Mouse (Mus musculus) natural killer cell, adult 2 months (primary cell): Measurements from ENCODE around the gene Ch25h.

Experiments
- DNase-seq, 2 experiments: peaks; one replicate each; pipeline ENCODE4 v3.0.0; 2022; ENCODE audit warnings: low spot score in 2 of 2

Gene Ch25h

DNA sequence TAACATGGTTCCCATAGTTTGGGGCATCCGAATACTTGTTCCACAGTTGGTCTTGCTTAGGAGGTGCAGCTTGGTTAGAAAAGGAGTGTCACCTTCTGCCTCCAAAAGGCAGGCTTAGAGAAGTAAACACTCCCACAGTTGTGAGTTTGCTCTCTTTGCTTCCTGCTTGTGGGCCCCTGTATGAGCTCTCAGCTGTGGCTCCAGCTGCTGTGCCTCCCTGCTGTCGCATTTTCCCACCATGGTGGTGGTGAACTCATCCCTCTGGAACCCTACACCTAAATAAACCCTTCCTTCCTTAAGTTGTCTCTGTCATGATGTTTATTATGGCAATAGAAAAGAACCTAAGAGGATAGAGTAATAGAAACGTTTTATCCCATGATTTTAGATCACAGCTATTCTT is 6.2 kb downstream of the Ch25h start:
- DNase-seq = no peak

DNA sequence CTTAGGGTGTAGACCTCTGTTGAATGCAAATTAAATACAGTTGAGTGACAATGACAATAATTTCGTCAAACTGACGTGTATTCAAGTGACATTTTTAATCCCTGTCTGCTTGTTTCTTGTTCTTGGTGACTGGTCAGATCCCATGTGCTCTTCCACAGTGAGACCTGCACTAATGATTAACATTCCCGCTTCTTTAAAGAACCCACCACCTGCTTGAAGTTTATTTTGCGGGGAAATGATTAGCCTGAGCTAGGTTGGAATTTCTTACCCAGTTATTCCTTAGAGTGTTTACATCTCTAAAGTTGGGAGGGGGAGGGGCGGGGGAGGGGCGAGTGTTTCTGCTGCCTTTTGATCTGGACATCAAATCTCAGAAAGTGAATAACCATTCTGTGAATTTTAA is 6.7 kb downstream of the Ch25h start:
- DNase-seq = no peak

- no peak for DNase-seq
Measured at GRCm38 (mm10) chr19:34464453-34464852, 10.5 kb downstream of the Ch25h start.

DNA sequence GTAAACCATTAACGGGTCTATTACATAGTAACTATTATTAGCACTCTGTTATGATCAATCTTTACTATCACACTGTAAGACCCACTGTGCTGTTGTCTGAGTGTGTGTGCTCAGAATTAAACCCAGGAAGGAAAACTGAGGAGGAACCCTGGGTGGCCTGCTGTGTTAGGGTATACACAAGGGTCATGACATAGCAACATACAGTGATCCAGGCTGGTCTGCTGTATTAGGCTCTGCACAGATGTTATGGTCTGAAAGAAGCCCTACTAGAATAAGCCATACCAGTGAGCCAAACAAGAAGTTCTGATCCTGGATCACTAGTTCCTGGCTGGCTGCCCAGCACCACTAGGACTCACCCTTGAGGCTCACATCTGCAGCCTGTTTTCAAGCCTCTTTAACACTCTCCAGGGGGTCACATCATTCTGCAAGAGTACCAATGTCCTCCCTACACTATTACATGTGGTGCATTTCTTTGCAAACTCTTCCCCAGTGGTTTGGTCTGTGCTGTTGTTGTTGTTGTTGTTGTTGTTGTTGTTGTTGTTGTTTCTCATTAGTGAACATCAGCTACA is 13.4 kb downstream of the Ch25h start:
- no peak for DNase-seq

- no peak for DNase-seq
Measured at GRCm38 (mm10) chr19:34450784-34451370, 24.1 kb downstream of the Ch25h start.

GRCm38 (mm10) chr19:34448851-34449250 is 26.1 kb downstream of the Ch25h start:
- no peak for DNase-seq

DNA sequence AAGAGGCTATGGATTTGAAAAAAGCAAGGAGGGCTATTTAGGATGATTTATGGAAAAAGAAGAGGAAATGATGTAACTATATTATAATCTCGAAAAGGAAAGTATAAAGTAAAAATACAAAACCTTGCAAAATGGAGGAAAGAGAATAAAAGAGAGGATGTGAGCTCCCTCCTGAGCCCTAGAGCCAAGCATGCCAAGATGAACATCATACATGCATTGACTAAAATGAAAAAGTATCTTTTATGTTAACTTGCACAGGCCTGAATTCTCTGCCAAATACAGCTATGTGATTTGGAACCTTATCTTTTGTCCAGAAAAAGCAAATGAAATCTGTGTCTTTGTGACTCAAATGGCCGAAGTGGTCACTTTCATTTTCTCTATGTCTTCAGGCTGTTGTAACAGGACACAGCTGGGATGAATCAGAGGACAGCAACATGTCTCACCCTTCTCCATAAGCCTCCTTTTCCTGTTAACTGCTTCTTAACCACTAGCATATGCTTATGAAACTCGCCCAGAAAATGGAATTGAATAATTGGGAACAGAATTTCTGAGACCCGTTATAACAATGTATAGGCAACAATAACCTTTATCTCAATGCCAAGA is 29.5 kb downstream of the Ch25h start:
- no peak for DNase-seq

GRCm38 (mm10) chr19:34444785-34445184 is 30.2 kb downstream of the Ch25h start:
- no peak for DNase-seq

DNA sequence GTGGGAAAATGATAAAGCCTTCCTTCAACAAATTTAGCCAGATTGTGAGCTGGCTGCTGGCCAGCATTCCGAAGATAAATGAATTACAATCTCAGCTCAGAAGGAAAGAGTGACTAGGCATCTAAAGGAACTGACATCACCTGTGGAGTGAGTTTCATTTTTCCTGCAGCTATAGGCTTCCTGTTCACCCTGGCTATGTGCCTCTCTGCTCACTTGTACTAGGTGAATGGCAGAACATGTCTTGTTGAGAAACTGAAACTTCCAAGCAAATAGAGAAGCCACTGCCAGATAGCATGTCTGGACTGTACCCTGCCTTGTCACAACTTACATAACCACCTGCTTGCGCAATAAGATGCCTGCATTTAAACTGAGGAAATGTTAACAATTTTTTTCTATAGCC is 33.0 kb downstream of the Ch25h start:
- no peak for DNase-seq

- DNase-seq = no peak
Measured at GRCm38 (mm10) chr19:34435197-34435611, 39.8 kb downstream of the Ch25h start.

DNA sequence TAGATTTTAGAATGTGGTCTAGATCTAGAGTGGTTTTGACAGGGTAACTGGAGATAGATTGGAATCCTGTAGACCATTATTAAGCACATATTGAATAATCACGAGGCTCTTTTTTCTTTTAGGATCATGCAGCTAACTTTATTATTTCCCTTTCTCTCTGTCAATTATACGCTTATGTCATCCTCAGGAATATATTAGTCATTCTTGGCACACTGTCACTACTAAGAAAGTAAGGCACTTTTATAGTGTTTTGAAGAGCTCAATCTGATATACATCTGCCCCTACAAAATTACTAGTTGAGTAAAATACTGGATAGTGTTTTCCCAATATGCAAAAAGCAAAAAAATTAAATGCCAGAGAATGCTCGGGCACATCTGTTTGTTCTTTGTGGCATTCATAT is 43.6 kb downstream of the Ch25h start:
- DNase-seq = no peak

- no peak for DNase-seq
Measured at GRCm38 (mm10) chr19:34423783-34424335, 51.1 kb downstream of the Ch25h start.
